Mouse (Mus musculus) embryonic facial prominence, embryonic 15.5 days (tissue): ENCODE measurements around the gene Slc22a8. TPM values are rescaled to one million over a fixed set of nuclear protein-coding genes. Genes with fewer than 3 reads are reported as not detected.

Source experiments
- ATAC-seq: fragments of 200-750 bp; cut with Nextera tagmentation; 2 replicates; pipeline ENCODE4 v1.8.0; 2017; ENCODE audit warnings: low read depth, moderate TSS enrichment; ENCODE audit not compliant: insufficient number of reproducible peaks, low FRiP score, low TSS enrichment
- H3K27ac ChIP-seq: fragments of 300-500 bp; sonication (generic); replicated peaks from 2 replicates; pipeline ENCODE4 v1.5.1; 2015; ENCODE audit warnings: mild to moderate bottlenecking, inconsistent platforms
- H3K27me3 ChIP-seq: fragments of 300-500 bp; sonication (generic); 2 replicates; pipeline ENCODE4 v1.6.1; 2015; ENCODE audit warnings: inconsistent platforms
- H3K36me3 ChIP-seq: fragments of 300-500 bp; sonication (generic); 2 replicates; pipeline ENCODE4 v1.6.1; 2015; ENCODE audit warnings: mild to moderate bottlenecking, inconsistent platforms
- H3K4me1 ChIP-seq: fragments of 300-500 bp; sonication (generic); 2 replicates; pipeline ENCODE4 v1.6.1; 2015; ENCODE audit warnings: inconsistent platforms
- H3K4me2 ChIP-seq: fragments of 300-500 bp; sonication (generic); replicated peaks from 2 replicates; pipeline ENCODE4 v1.6.1; 2015; ENCODE audit warnings: mild to moderate bottlenecking, inconsistent platforms
- H3K4me3 ChIP-seq: fragments of 300-500 bp; sonication (generic); replicated peaks from 2 replicates; pipeline ENCODE4 v1.5.1; 2015; ENCODE audit warnings: mild to moderate bottlenecking, inconsistent platforms
- H3K9ac ChIP-seq: fragments of 300-500 bp; sonication (generic); 2 replicates; pipeline ENCODE4 v1.6.1; 2015; ENCODE audit warnings: inconsistent platforms
- H3K9me3 ChIP-seq: fragments of 300-500 bp; sonication (generic); replicated peaks from 2 replicates; pipeline ENCODE4 v1.6.1; 2016; ENCODE audit warnings: inconsistent platforms
- WGBS: fragments of 180-500 bp; shearing (Covaris S2); methylation state at CpG from one replicate; pipeline ENCODE4 v1.1.7; 2015; 5-methylcytosine and 5-hydroxymethylcytosine counted together
- polyA plus RNA-seq: library from polyadenylated mRNA; unstranded; fragments of >200 nt; fragmentation: Nextera tagmentation; extraction: Ambion mirVana; gene quantifications from 2 replicates; pipeline ENCODE4 v1.2.1, GENCODE M21; 2015

The Slc22a8 gene
- polyA plus RNA-seq, 1 experiment from 2014 or later: 0.16 TPM

DNA sequence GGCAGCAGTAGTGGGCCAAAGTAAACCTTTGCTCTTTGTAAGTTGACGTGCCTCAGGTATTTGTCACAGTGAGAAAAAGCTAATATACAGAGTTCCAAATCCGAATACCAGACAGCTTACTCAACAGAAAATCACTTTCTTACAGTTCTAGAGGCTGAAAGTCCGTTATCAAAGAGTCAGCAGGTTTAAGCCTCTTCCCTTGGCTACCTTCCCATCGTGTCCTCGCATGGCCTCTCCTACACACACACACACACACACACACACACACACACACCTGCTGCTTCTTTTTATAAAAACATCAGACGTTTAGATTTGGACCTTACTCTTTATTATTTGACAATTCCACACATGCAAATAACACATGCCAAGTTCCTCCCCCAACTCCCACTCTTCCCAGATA lies 39.8 kb downstream of the Slc22a8 start:
- Histone ChIP-seq H3K4me1 (no peaks in the 10 kb centered on the region), H3K4me3 (no peak overlapping the region), H3K27me3 (no peaks in the 10 kb centered on the region), H3K9me3 (no peaks in the 10 kb centered on the region), H3K27ac (no peak overlapping the region), H3K9ac (no peak overlapping the region), H3K36me3 (no peaks in the 10 kb centered on the region), H3K4me2 (no peak overlapping the region)
- no peak for ATAC-seq
- WGBS: 69% methylated on average over 6 of the region's 6 CpGs

DNA sequence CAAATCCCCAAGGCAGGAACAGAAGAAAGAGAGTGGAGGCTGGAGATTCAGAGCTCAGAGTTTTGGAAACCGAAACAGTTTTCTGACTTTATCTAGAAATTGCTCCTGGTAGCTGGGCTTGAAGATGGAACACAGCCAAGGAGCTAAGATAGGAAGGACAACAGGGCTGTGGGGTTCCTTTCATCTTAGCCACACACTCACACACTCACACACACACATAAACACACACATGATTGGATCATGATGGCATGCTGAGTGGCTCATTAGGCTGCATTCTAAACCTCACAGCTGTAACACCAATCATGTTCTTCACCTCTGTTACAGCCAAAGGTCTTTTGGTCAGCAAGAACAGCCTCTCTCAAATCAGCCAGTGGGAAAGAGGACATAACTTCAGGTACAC lies 41.0 kb downstream of the Slc22a8 start:
- ATAC-seq: no peak
- H3K27me3 ChIP-seq: no peaks in the 10 kb centered on the region
- no peak overlapping the region for H3K4me2 ChIP-seq
- 88% methylated on average over 1 of the region's 1 CpGs for WGBS
- H3K27ac ChIP-seq: no peak overlapping the region
- no peaks in the 10 kb centered on the region for H3K9me3 ChIP-seq
- H3K4me3 ChIP-seq: no peak overlapping the region
- no peaks in the 10 kb centered on the region for H3K4me1 ChIP-seq
- H3K9ac ChIP-seq: no peak overlapping the region
- H3K36me3 ChIP-seq: no peaks in the 10 kb centered on the region

DNA sequence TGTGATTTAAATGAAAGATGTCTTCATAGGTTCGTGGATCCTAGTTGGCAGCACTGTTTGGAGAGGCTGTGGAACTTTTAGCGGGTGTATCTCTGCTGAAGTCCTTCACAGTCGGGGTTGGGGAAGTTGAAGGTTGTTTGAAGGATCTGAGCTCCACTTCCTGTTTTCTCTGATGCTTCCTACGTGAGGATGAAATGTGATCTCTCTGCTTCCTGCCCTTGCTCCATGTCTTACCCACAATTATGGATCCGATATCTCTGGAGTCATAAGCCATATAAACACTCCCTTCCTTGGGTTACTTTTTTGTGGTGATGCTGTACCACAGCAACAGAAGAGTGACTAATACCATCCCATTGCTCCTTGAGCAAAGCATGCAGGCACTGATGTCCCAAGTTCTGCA lies 51.0 kb downstream of the Slc22a8 start:
- H3K4me1 ChIP-seq: 0 out of 2 replicates have a peak, but pooled peaks cover 5% of the 10 kb centered on the region
- no peak overlapping the region for H3K4me3 ChIP-seq
- H3K4me2 ChIP-seq: no peak overlapping the region
- 45% methylated on average over 5 of the region's 5 CpGs for WGBS
- no peak overlapping the region for H3K27ac ChIP-seq
- ATAC-seq: no peak
- H3K9ac ChIP-seq: no peak overlapping the region
- no peaks in the 10 kb centered on the region for H3K9me3 ChIP-seq
- H3K36me3 ChIP-seq: no peaks in the 10 kb centered on the region
- H3K27me3 ChIP-seq: no peaks in the 10 kb centered on the region

DNA sequence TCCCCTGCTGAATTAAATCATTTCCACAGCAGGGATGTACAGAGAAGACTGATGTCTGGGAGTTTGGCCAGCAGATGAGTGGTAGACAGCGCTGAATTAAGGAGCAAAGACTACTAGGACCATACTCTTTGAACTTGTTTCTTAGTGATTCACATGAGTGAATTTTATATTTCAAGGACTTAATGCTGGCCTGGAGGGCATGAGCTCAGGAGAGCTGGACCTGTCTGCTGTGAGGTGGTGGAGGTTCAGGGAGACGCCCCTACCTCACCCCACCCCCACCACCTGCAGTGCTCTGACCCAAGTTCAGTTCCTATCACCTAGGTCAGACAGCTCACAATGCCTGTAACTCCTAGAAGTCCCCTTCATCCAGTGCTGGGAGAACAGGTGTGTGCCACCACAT lies 55.3 kb downstream of the Slc22a8 start:
- 66% methylated on average over 2 of the region's 2 CpGs for whole genome bisulfite sequencing
- Histone ChIP-seq H3K9ac (no peak overlapping the region), H3K27me3 (no peaks in the 10 kb centered on the region), H3K36me3 (no peaks in the 10 kb centered on the region), H3K27ac (no peak overlapping the region), H3K4me1 (0 out of 2 replicates have a peak, but pooled peaks cover 5% of the 10 kb centered on the region), H3K4me3 (no peak overlapping the region), H3K9me3 (no peaks in the 10 kb centered on the region), H3K4me2 (no peak overlapping the region)
- no peak for ATAC-seq

DNA sequence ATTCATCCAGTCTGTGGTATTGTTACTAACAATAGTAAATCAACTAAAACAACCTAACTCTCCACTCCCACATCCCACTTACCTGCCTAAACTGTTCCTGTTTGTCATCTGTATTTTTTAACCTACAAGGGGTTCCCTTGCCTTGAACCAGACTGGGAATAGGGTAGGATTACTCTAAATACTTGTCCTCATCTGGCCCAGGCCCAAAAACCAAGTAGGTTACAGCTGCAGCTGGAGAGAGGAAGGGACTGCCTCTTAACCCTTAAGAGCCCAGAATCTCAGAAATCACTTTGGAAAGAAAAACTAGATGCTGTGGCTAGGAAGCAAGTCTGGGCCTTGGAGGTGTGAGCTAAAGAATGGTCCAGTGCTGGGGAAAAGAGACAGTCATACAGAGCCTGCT lies 64.8 kb downstream of the Slc22a8 start:
- no peak overlapping the region for H3K4me2 ChIP-seq
- no peaks in the 10 kb centered on the region for H3K4me1 ChIP-seq
- H3K27me3 ChIP-seq: no peaks in the 10 kb centered on the region
- no peak overlapping the region for H3K27ac ChIP-seq
- no peaks in the 10 kb centered on the region for H3K9me3 ChIP-seq
- H3K9ac ChIP-seq: no peak overlapping the region
- no peak for ATAC-seq
- H3K36me3 ChIP-seq: no peaks in the 10 kb centered on the region
- H3K4me3 ChIP-seq: no peak overlapping the region

DNA sequence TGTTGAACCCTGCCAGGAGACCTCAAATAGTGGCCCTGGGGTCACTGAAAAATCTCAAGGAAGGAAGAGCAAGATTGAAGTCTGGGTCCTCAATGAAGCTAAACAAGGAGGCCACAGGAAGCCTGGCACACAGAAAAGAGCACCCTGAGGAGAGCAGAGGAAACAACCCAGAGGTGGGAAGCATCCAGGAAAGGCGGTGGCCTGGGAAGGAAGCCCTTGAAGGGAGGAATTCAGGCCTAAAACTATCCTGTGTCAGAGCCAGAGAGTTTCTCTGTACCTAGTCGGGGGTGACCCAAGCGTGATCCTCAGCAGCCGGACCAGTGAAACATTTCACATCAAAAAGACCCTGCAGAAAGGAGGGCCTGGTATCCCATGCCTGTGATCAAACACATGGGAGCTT lies 65.3 kb downstream of the Slc22a8 start:
- Histone ChIP-seq H3K9ac (no peak overlapping the region), H3K9me3 (no peaks in the 10 kb centered on the region), H3K4me1 (no peaks in the 10 kb centered on the region), H3K4me3 (no peak overlapping the region), H3K4me2 (no peak overlapping the region), H3K27ac (no peak overlapping the region), H3K36me3 (no peaks in the 10 kb centered on the region), H3K27me3 (no peaks in the 10 kb centered on the region)
- ATAC-seq: no peak
- WGBS: 69% methylated on average over 4 of the region's 4 CpGs

Other genes starting within 250 kb of the Slc22a8 start
- gene Slc22a30, start 186.1 kb upstream of the Slc22a8 start, polyA plus RNA-seq: not detected in 2 replicates
- gene Slc22a6, start 26.8 kb downstream of the Slc22a8 start, polyA plus RNA-seq: 0.05 and 0.13 TPM in 2 replicates
- gene Chrm1, start 72.5 kb downstream of the Slc22a8 start, polyA plus RNA-seq: 0.76 and 0.83 TPM in 2 replicates
- 122 and 128 TPM in 2 replicates for gene Slc3a2, start 132.1 kb downstream of the Slc22a8 start, polyA plus RNA-seq
- 89.0 and 90.8 TPM in 2 replicates for gene Wdr74, start 144.6 kb downstream of the Slc22a8 start, polyA plus RNA-seq
- gene 1700092M07Rik, start 149.5 kb downstream of the Slc22a8 start, polyA plus RNA-seq: 0.70 and 1.2 TPM in 2 replicates
- gene Stx5a, start 150.2 kb downstream of the Slc22a8 start, polyA plus RNA-seq: 168 and 175 TPM in 2 replicates
- gene Nxf1, start 165.8 kb downstream of the Slc22a8 start, polyA plus RNA-seq: 175 and 192 TPM in 2 replicates
- gene Tmem223, start 179.7 kb downstream of the Slc22a8 start, polyA plus RNA-seq: 172 and 173 TPM in 2 replicates
- gene Tmem179b, start 183.2 kb downstream of the Slc22a8 start, polyA plus RNA-seq: 82.8 and 88.3 TPM in 2 replicates
- 27.3 and 30.0 TPM in 2 replicates for gene Taf6l, start 195.2 kb downstream of the Slc22a8 start, polyA plus RNA-seq
- 153 and 160 TPM in 2 replicates for gene Polr2g, start 207.3 kb downstream of the Slc22a8 start, polyA plus RNA-seq
- gene Zbtb3, start 211.3 kb downstream of the Slc22a8 start, polyA plus RNA-seq: 5.6 and 5.9 TPM in 2 replicates
- gene Ttc9c, start 228.1 kb downstream of the Slc22a8 start, polyA plus RNA-seq: 53.0 and 58.4 TPM in 2 replicates
- gene Hnrnpul2, start 228.8 kb downstream of the Slc22a8 start, polyA plus RNA-seq: 6.0 and 7.1 TPM in 2 replicates
- not detected in 2 replicates for gene AC129217.1, start 238.5 kb downstream of the Slc22a8 start, polyA plus RNA-seq
- gene Bscl2, start 246.2 kb downstream of the Slc22a8 start, polyA plus RNA-seq: 68.8 and 78.0 TPM in 2 replicates
- 5.1 and 7.5 TPM in 2 replicates for gene Gng3, start 247.9 kb downstream of the Slc22a8 start, polyA plus RNA-seq